Mouse (Mus musculus) stomach, postnatal 0 days (tissue): Measurements from ENCODE around the gene Kcnh5.

Source experiments
- CTCF ChIP-seq: IDR thresholded peaks from 2 replicates; pipeline ENCODE4 v1.5.1; 2016; ENCODE audit warnings: antibody characterized with exemption, low read depth, mild to moderate bottlenecking, moderate library complexity
- EP300 ChIP-seq: optimal IDR thresholded peaks from 2 replicates; pipeline ENCODE3; 2016; ENCODE audit warnings: antibody characterized with exemption

- TF ChIP-seq EP300 (no peak), CTCF (no peak)
Observed at GRCm38 (mm10) chr12:75061731-75062130, 115.4 kb downstream of the Kcnh5 start.
